Mouse (Mus musculus): ENCODE measurements around the gene Tmem260.

GRCm38 (mm10) chr14:48421996-48422395 is 23.9 kb upstream of the Tmem260 start:
- no peak for TF ChIP-seq EP300 (IDR thresholded peaks at IDR 0.05)
- peak; percentile 20; the same call in 1 of the 2 replicates for TF ChIP-seq CTCF (IDR thresholded peaks at IDR 0.05)
